Mouse (Mus musculus): ENCODE measurements around the gene Fancc. TPM values are rescaled to one million over a fixed set of nuclear protein-coding genes. Genes with fewer than 3 reads are reported as not detected.

Fancc gene
- polyA plus RNA-seq, 1 experiment, result 29.2 TPM

- no peak for DNase-seq (ENCODE audit: low spot score)
Observed at GRCm38 (mm10) chr13:63261676-63262075, 235.4 kb downstream of the Fancc start.

GRCm38 (mm10) chr13:63260753-63261631 lies 236.1 kb downstream of the Fancc start:
- DNase-seq (ENCODE audit: low spot score), result no peak

- DNase-seq (ENCODE audit: low spot score), result no peak
Observed at GRCm38 (mm10) chr13:63260133-63260532, 236.9 kb downstream of the Fancc start.

GRCm38 (mm10) chr13:63258671-63259070 lies 238.4 kb downstream of the Fancc start:
- DNase-seq (ENCODE audit: low spot score), result no peak

GRCm38 (mm10) chr13:63258167-63258582 lies 238.9 kb downstream of the Fancc start:
- no peak for DNase-seq (ENCODE audit: low spot score)

- DNase-seq (ENCODE audit: low spot score), result no peak
Observed at GRCm38 (mm10) chr13:63256807-63257206, 240.3 kb downstream of the Fancc start.

GRCm38 (mm10) chr13:63256146-63256545 lies 240.9 kb downstream of the Fancc start:
- no peak for DNase-seq (ENCODE audit: low spot score)

GRCm38 (mm10) chr13:63255519-63256011 lies 241.5 kb downstream of the Fancc start:
- DNase-seq (ENCODE audit: low spot score), result no peak

- no peak for DNase-seq (ENCODE audit: low spot score)
Observed at GRCm38 (mm10) chr13:63253886-63254636, 243.0 kb downstream of the Fancc start.

GRCm38 (mm10) chr13:63253147-63253546 lies 243.9 kb downstream of the Fancc start:
- no peak for DNase-seq (ENCODE audit: low spot score)

- no peak for DNase-seq (ENCODE audit: low spot score)
Observed at GRCm38 (mm10) chr13:63252295-63253010, 244.6 kb downstream of the Fancc start.

GRCm38 (mm10) chr13:63251118-63251889 lies 245.8 kb downstream of the Fancc start:
- no peak for DNase-seq (ENCODE audit: low spot score)

GRCm38 (mm10) chr13:63250441-63250980 lies 246.6 kb downstream of the Fancc start:
- no peak for DNase-seq (ENCODE audit: low spot score)

GRCm38 (mm10) chr13:63249741-63250431 lies 247.2 kb downstream of the Fancc start:
- no peak for DNase-seq (ENCODE audit: low spot score)

- no peak for DNase-seq (ENCODE audit: low spot score)
Observed at GRCm38 (mm10) chr13:63249171-63249570, 247.9 kb downstream of the Fancc start.

GRCm38 (mm10) chr13:63248318-63248717 lies 248.8 kb downstream of the Fancc start:
- DNase-seq (ENCODE audit: low spot score), result no peak

- DNase-seq (ENCODE audit: low spot score), result no peak
Observed at GRCm38 (mm10) chr13:63247631-63248030, 249.4 kb downstream of the Fancc start.

- DNase-seq (ENCODE audit: low spot score), result no peak
Observed at GRCm38 (mm10) chr13:63247041-63247440, 250.0 kb downstream of the Fancc start.

- no peak for DNase-seq (ENCODE audit: low spot score)
Observed at GRCm38 (mm10) chr13:63246332-63246940, 250.6 kb downstream of the Fancc start.

- no peak for DNase-seq (ENCODE audit: low spot score)
Observed at GRCm38 (mm10) chr13:63245812-63246211, 251.3 kb downstream of the Fancc start.

All from urinary bladder, adult 2 months (tissue).